Mouse (Mus musculus): ENCODE results near the gene Tdrd5. TPM values are rescaled to one million over a fixed set of nuclear protein-coding genes. Genes with fewer than 3 reads are reported as not detected.
A peak's percentile ranks its signal among the peaks of the same experiment; 100 is the strongest.
"Not testable (repeated sequence)": the region's sequence is repeated elsewhere in the genome, so short reads cannot be mapped to it uniquely, and the experiment has no call there.

Gene Tdrd5
- polyA plus RNA-seq, 2 experiments = 0.08 to 0.15 TPM

- TF ChIP-seq EP300 (IDR thresholded peaks at IDR 0.05; ENCODE audit: low read depth) (no peak), CTCF (IDR thresholded peaks at IDR 0.05; ENCODE audit: low read depth) (no peak)
- no peak for ATAC-seq (ENCODE audit: insufficient read depth)
- Histone ChIP-seq H3K4me1 (replicated peaks; ENCODE audit: control insufficient read depth in 2 of 2, insufficient read depth in 2 of 2, low read length in 1 of 2) (0 out of 4 replicates have a peak, but pooled peaks cover 0 to 1% of the 10 kb centered on the region in 2 experiments), H3K4me3 (ENCODE audit: insufficient read depth in 1 of 2, low read depth in 2 of 2, low read length in 2 of 2) (no peak overlapping the region), H3K4me2 (ENCODE audit: low read depth) (no peak overlapping the region), H3K27ac (no peak overlapping the region), H3K27me3 (ENCODE audit: control insufficient read depth, insufficient read depth, low read length) (no peaks in the 10 kb centered on the region), H3K9ac (replicated peaks) (no peak overlapping the region), H3K36me3 (replicated peaks; ENCODE audit: control insufficient read depth, insufficient read depth, low read depth) (no peaks in the 10 kb centered on the region), H3K9me3 (ENCODE audit: control insufficient read depth, low read length) (no peaks in the 10 kb centered on the region)
- DNase-seq (ENCODE audit: low read depth in 3 of 3, low spot score in 3 of 3) = no peak
- WGBS (ENCODE audit: insufficient replicate concordance) = 70% methylated on average over 6 of the region's 6 CpGs
Measured at GRCm38 (mm10) chr1:156290016-156290415, 13.4 kb downstream of the Tdrd5 start.

- WGBS (ENCODE audit: insufficient replicate concordance) = 18% methylated on average over 9 of the region's 10 CpGs
Measured at GRCm38 (mm10) chr1:156289222-156289587, 14.3 kb downstream of the Tdrd5 start.

GRCm38 (mm10) chr1:156288556-156289221 is 14.8 kb downstream of the Tdrd5 start:
- H3K9ac ChIP-seq (replicated peaks) = no peak overlapping the region
- H3K4me2 ChIP-seq (ENCODE audit: low read depth) = no peak overlapping the region
- 0 out of 4 replicates have a peak, but pooled peaks cover 0 to 5% of the 10 kb centered on the region in 2 experiments for H3K4me1 ChIP-seq (replicated peaks; ENCODE audit: control insufficient read depth in 2 of 2, insufficient read depth in 2 of 2, low read length in 1 of 2)
- ATAC-seq (ENCODE audit: insufficient read depth) = no peak
- no peaks in the 10 kb centered on the region for H3K9me3 ChIP-seq (ENCODE audit: control insufficient read depth, low read length)
- 47% methylated on average over 9 of the region's 9 CpGs for WGBS (ENCODE audit: insufficient replicate concordance)
- no peaks in the 10 kb centered on the region for H3K27me3 ChIP-seq (ENCODE audit: control insufficient read depth, insufficient read depth, low read length)
- H3K4me3 ChIP-seq (ENCODE audit: insufficient read depth in 1 of 2, low read depth in 2 of 2, low read length in 2 of 2) = no peak overlapping the region
- H3K27ac ChIP-seq = no peak overlapping the region
- no peak for DNase-seq (ENCODE audit: low read depth in 3 of 3, low spot score in 3 of 3)
- H3K36me3 ChIP-seq (replicated peaks; ENCODE audit: control insufficient read depth, insufficient read depth, low read depth) = no peaks in the 10 kb centered on the region
- TF ChIP-seq CTCF (IDR thresholded peaks at IDR 0.05; ENCODE audit: low read depth) (no peak), EP300 (IDR thresholded peaks at IDR 0.05; ENCODE audit: low read depth) (no peak)

More at GRCm38 (mm10) chr1:156289222-156289587, 14.3 kb downstream of the Tdrd5 start:
- not testable (repeated sequence) for H3K27ac ChIP-seq; H3K27me3 ChIP-seq (ENCODE audit: control insufficient read depth, insufficient read depth, low read length); H3K4me1 ChIP-seq (replicated peaks; ENCODE audit: control insufficient read depth in 2 of 2, insufficient read depth in 2 of 2, low read length in 1 of 2); H3K36me3 ChIP-seq (replicated peaks; ENCODE audit: control insufficient read depth, insufficient read depth, low read depth); H3K9me3 ChIP-seq (ENCODE audit: control insufficient read depth, low read length); H3K4me2 ChIP-seq (ENCODE audit: low read depth); H3K4me3 ChIP-seq (ENCODE audit: insufficient read depth in 1 of 2, low read depth in 2 of 2, low read length in 2 of 2); H3K9ac ChIP-seq (replicated peaks); ATAC-seq (ENCODE audit: insufficient read depth)
- DNase-seq (ENCODE audit: low read depth in 3 of 3, low spot score in 3 of 3) = peak in 1 of 3 experiments; percentile 5

GRCm38 (mm10) chr1:156285541-156285896 is 17.9 kb downstream of the Tdrd5 start:
- H3K4me1 ChIP-seq (replicated peaks; ENCODE audit: control insufficient read depth in 2 of 2, insufficient read depth in 2 of 2, low read length in 1 of 2) = 0 out of 4 replicates have a peak, but pooled peaks cover 0 to 6% of the 10 kb centered on the region in 2 experiments
- TF ChIP-seq EP300 (IDR thresholded peaks at IDR 0.05; ENCODE audit: low read depth) = no peak
- TF ChIP-seq CTCF (IDR thresholded peaks at IDR 0.05; ENCODE audit: low read depth) = no peak
- 32% methylated on average over 5 of the region's 5 CpGs for WGBS (ENCODE audit: insufficient replicate concordance)
- H3K4me2 ChIP-seq (ENCODE audit: low read depth) = no peak overlapping the region
- no peak overlapping the region for H3K4me3 ChIP-seq (ENCODE audit: insufficient read depth in 1 of 2, low read depth in 2 of 2, low read length in 2 of 2)
- no peak for DNase-seq (ENCODE audit: low read depth in 3 of 3, low spot score in 3 of 3)
- H3K9me3 ChIP-seq (ENCODE audit: control insufficient read depth, low read length) = no peaks in the 10 kb centered on the region
- no peak for ATAC-seq (ENCODE audit: insufficient read depth)
- no peaks in the 10 kb centered on the region for H3K27me3 ChIP-seq (ENCODE audit: control insufficient read depth, insufficient read depth, low read length)
- H3K36me3 ChIP-seq (replicated peaks; ENCODE audit: control insufficient read depth, insufficient read depth, low read depth) = no peaks in the 10 kb centered on the region
- H3K27ac ChIP-seq = no peak overlapping the region
- no peak overlapping the region for H3K9ac ChIP-seq (replicated peaks)

GRCm38 (mm10) chr1:156284851-156285540 is 18.5 kb downstream of the Tdrd5 start:
- WGBS (ENCODE audit: insufficient replicate concordance) = 32% methylated on average over 9 of the region's 9 CpGs
- H3K9me3 ChIP-seq (ENCODE audit: control insufficient read depth, low read length) = no peaks in the 10 kb centered on the region
- no peak overlapping the region for H3K4me2 ChIP-seq (ENCODE audit: low read depth)
- ATAC-seq (ENCODE audit: insufficient read depth) (no peak), DNase-seq (ENCODE audit: low read depth in 3 of 3, low spot score in 3 of 3) (no peak)
- H3K27me3 ChIP-seq (ENCODE audit: control insufficient read depth, insufficient read depth, low read length) = no peaks in the 10 kb centered on the region
- 0 out of 4 replicates have a peak, but pooled peaks cover 0 to 6% of the 10 kb centered on the region in 2 experiments for H3K4me1 ChIP-seq (replicated peaks; ENCODE audit: control insufficient read depth in 2 of 2, insufficient read depth in 2 of 2, low read length in 1 of 2)
- no peak overlapping the region for H3K4me3 ChIP-seq (ENCODE audit: insufficient read depth in 1 of 2, low read depth in 2 of 2, low read length in 2 of 2)
- no peaks in the 10 kb centered on the region for H3K36me3 ChIP-seq (replicated peaks; ENCODE audit: control insufficient read depth, insufficient read depth, low read depth)
- H3K9ac ChIP-seq (replicated peaks) = no peak overlapping the region
- H3K27ac ChIP-seq = no peak overlapping the region
- no peak for TF ChIP-seq EP300 (IDR thresholded peaks at IDR 0.05; ENCODE audit: low read depth)
- TF ChIP-seq CTCF (IDR thresholded peaks at IDR 0.05; ENCODE audit: low read depth) = no peak
